Mouse (Mus musculus): ENCODE data around the gene Gpr135.

Gene Gpr135

GRCm38 (mm10) chr12:72070327-72071269, at the start of gene Gpr135:
Gene Gpr135 (minus strand): TSS chr12:72071125.
- DNase-seq (ENCODE audit: low spot score), result peak; percentile 79

- no peak for DNase-seq (ENCODE audit: low spot score)
Measured at GRCm38 (mm10) chr12:72115686-72116345, 44.9 kb upstream of the Gpr135 start.

GRCm38 (mm10) chr12:72115126-72115525, 44.2 kb upstream of the Gpr135 start:
- peak; percentile 15 for DNase-seq (ENCODE audit: low spot score)

GRCm38 (mm10) chr12:72104525-72105281, 33.8 kb upstream of the Gpr135 start:
- peak; percentile 54 for DNase-seq (ENCODE audit: low spot score)

- no peak for DNase-seq (ENCODE audit: low spot score)
Measured at GRCm38 (mm10) chr12:72104027-72104426, 33.1 kb upstream of the Gpr135 start.

- DNase-seq (ENCODE audit: low spot score), result no peak
Measured at GRCm38 (mm10) chr12:72102776-72103175, 31.9 kb upstream of the Gpr135 start.

GRCm38 (mm10) chr12:72096966-72097365, 26.0 kb upstream of the Gpr135 start:
- no peak for DNase-seq (ENCODE audit: low spot score)

GRCm38 (mm10) chr12:72089802-72090201, 18.9 kb upstream of the Gpr135 start:
- DNase-seq (ENCODE audit: low spot score), result no peak

GRCm38 (mm10) chr12:72086166-72086825, 15.4 kb upstream of the Gpr135 start:
- DNase-seq (ENCODE audit: low spot score), result no peak

GRCm38 (mm10) chr12:72085329-72086165, 14.6 kb upstream of the Gpr135 start, which contains the start of the genes L3hypdh and Jkamp:
Gene L3hypdh (minus strand): TSS chr12:72085439.
Gene Jkamp (plus strand): TSS chr12:72085589.
- peak; percentile 100 for DNase-seq (ENCODE audit: low spot score)

- no peak for DNase-seq (ENCODE audit: low spot score)
Measured at GRCm38 (mm10) chr12:72085024-72085328, 14.1 kb upstream of the Gpr135 start.

GRCm38 (mm10) chr12:72084261-72085023, 13.5 kb upstream of the Gpr135 start:
- no peak for DNase-seq (ENCODE audit: low spot score)

GRCm38 (mm10) chr12:72083265-72083664, 12.3 kb upstream of the Gpr135 start:
- DNase-seq (ENCODE audit: low spot score), result no peak

GRCm38 (mm10) chr12:72082370-72082769, 11.4 kb upstream of the Gpr135 start:
- DNase-seq (ENCODE audit: low spot score), result peak; percentile 41

GRCm38 (mm10) chr12:72081961-72082360, 11.0 kb upstream of the Gpr135 start:
- no peak for DNase-seq (ENCODE audit: low spot score)

GRCm38 (mm10) chr12:72078248-72078647, 7.3 kb upstream of the Gpr135 start:
- DNase-seq (ENCODE audit: low spot score), result no peak

- no peak for DNase-seq (ENCODE audit: low spot score)
Measured at GRCm38 (mm10) chr12:72069626-72070326, 1.1 kb downstream of the Gpr135 start.

GRCm38 (mm10) chr12:72057780-72058179, 13.1 kb downstream of the Gpr135 start:
- no peak for DNase-seq (ENCODE audit: low spot score)

- no peak for DNase-seq (ENCODE audit: low spot score)
Measured at GRCm38 (mm10) chr12:72053851-72054250, 17.1 kb downstream of the Gpr135 start.

GRCm38 (mm10) chr12:72053303-72053702, 17.6 kb downstream of the Gpr135 start:
- no peak for DNase-seq (ENCODE audit: low spot score)
